ENCODE assay signal across 32 mouse cellular contexts in the genomic region with DNA sequence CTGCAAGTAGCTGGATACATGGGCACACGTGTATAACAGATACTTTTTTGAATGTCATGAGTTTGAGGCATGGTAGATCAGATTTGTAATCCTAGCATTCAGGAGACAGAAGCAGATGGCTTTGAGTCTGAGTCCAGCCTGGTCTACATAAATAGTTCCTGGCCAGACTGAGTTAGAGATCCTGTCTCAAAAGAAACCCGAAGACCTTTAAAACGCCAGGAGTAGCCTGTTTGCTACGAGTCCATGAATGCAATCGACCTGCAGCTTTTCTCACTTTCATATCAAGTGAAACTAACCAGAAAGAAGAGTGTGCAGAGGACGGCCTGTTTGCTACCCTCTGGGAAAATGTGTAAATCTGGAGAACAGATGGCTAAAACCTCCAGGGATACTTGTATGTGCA. TPM values are rescaled to one million over a fixed set of nuclear protein-coding genes. Genes with fewer than 3 reads are reported as not detected.
"Had no signal": no experiment of that assay in that cellular context is flagged by ENCODE, and none has a peak within 500 bp of the region (broad histone marks: within the 10 kb centered on the region; RNA-seq: fewer than 3 reads in every experiment).

No protein-coding gene starts in this region.

- H3K4me2 ChIP-seq: limb, embryonic 12.5 days; limb, embryonic 13.5 days; limb, embryonic 15.5 days; liver, embryonic 11.5 days; liver, embryonic 12.5 days; liver, embryonic 13.5 days; liver, embryonic 15.5 days; lung, embryonic 14.5 days; lung, embryonic 15.5 days; midbrain, embryonic 12.5 days; midbrain, embryonic 13.5 days; midbrain, embryonic 15.5 days; neural tube, embryonic 12.5 days had no signal

- DNase-seq: left cerebral cortex, postnatal 4 days; liver; liver, embryonic 13.5 days; liver, postnatal 0 days; lung, adult 18-20 months; lung, adult 2 months; lung, embryonic 14.5 days; lung, postnatal 10 days; lung, postnatal 14 days; lung, postnatal 36 days; lung, postnatal 4 days; midbrain, embryonic 14.5 days had no signal

- H3K36me3 ChIP-seq: liver, embryonic 13.5 days; liver, embryonic 15.5 days; lung, embryonic 15.5 days; midbrain, embryonic 12.5 days; midbrain, embryonic 13.5 days; midbrain, embryonic 15.5 days; neural tube, embryonic 12.5 days had no signal

- H3K4me3 ChIP-seq: left cerebral cortex, adult 2 months; limb, embryonic 10.5 days; limb, embryonic 12.5 days; limb, embryonic 13.5 days; limb, embryonic 15.5 days; liver, embryonic 12.5 days; liver, embryonic 13.5 days; liver, embryonic 15.5 days; lung, embryonic 15.5 days; megakaryocyte, embryonic 14.5 days; midbrain, embryonic 12.5 days; midbrain, embryonic 13.5 days; midbrain, embryonic 15.5 days; myocyte; neural tube, embryonic 12.5 days had no signal

- H3K9ac ChIP-seq: limb, embryonic 12.5 days; limb, embryonic 13.5 days; limb, embryonic 15.5 days; liver, embryonic 12.5 days; liver, embryonic 13.5 days; liver, embryonic 14.5 days; liver, embryonic 15.5 days; liver, postnatal 0 days; lung, embryonic 14.5 days; lung, embryonic 15.5 days; midbrain, embryonic 12.5 days; midbrain, embryonic 13.5 days; midbrain, embryonic 15.5 days; neural tube, embryonic 12.5 days had no signal

- H3K27ac ChIP-seq: left cerebral cortex, adult 2 months; limb, embryonic 10.5 days; limb, embryonic 12.5 days; limb, embryonic 13.5 days; limb, embryonic 15.5 days; liver, embryonic 12.5 days; liver, embryonic 13.5 days; liver, embryonic 14.5 days; liver, embryonic 15.5 days; lung, embryonic 15.5 days; macrophage; midbrain, embryonic 12.5 days; midbrain, embryonic 13.5 days; midbrain, embryonic 15.5 days; neural tube, embryonic 12.5 days had no signal

- ATAC-seq: liver, embryonic 12.5 days; liver, postnatal 0 days; lung, postnatal 0 days had no signal

- H3K4me1 ChIP-seq: liver, embryonic 12.5 days; liver, embryonic 13.5 days; liver, embryonic 15.5 days; lung, embryonic 15.5 days had no signal

- H3K9me3 ChIP-seq: limb, embryonic 10.5 days; limb, embryonic 12.5 days; limb, embryonic 13.5 days; limb, embryonic 15.5 days; liver, embryonic 12.5 days; liver, embryonic 13.5 days; liver, embryonic 15.5 days; lung, embryonic 15.5 days; megakaryocyte, embryonic 14.5 days; midbrain, embryonic 12.5 days; midbrain, embryonic 13.5 days; midbrain, embryonic 15.5 days; neural tube, embryonic 12.5 days had no signal

- H3K27me3 ChIP-seq: limb, embryonic 12.5 days; limb, embryonic 13.5 days; limb, embryonic 15.5 days; liver, embryonic 12.5 days; liver, embryonic 13.5 days; liver, embryonic 15.5 days; lung, embryonic 15.5 days; megakaryocyte, embryonic 14.5 days; midbrain, embryonic 12.5 days; midbrain, embryonic 13.5 days; midbrain, embryonic 15.5 days; neural tube, embryonic 12.5 days had no signal

RNA-seq across cellular contexts. Expression of gene Spsb4, which starts 49.1 kb away (rescaled TPM):
- total RNA-seq: megakaryocyte-erythroid progenitor cell, adult 5-6 weeks; monocyte, adult 5-6 weeks had no signal
